Mouse (Mus musculus): Measurements from ENCODE around the gene Marveld2.

GRCm38 (mm10) chr13:100651439-100652186, 34.8 kb upstream of the Marveld2 start, which contains the start of gene Taf9:
- TF ChIP-seq CTCF (IDR thresholded peaks at IDR 0.05; ENCODE audit: low read depth) (no peak), EP300 (IDR thresholded peaks at IDR 0.05; ENCODE audit: low read depth) (no peak; the same call in 1 of the 2 replicates)
